Mouse (Mus musculus) CD8-positive naive resting alpha-beta T cell, adult 2 months (primary cell): ENCODE data around the gene Slc16a10.

Experiments
- DNase-seq, 2 experiments: peaks; one replicate each; pipeline ENCODE4 v3.0.0; 2022; ENCODE audit warnings: low read depth in 2 of 2, low spot score in 2 of 2

Gene Slc16a10

GRCm38 (mm10) chr10:40113517-40114085 lies 28.5 kb downstream of the Slc16a10 start:
- no peak for DNase-seq

- DNase-seq, result no peak
Measured at GRCm38 (mm10) chr10:40112256-40112655, 29.8 kb downstream of the Slc16a10 start.

GRCm38 (mm10) chr10:40109520-40109919 lies 32.5 kb downstream of the Slc16a10 start:
- no peak for DNase-seq

GRCm38 (mm10) chr10:40108992-40109391 lies 33.1 kb downstream of the Slc16a10 start:
- DNase-seq, result no peak

- DNase-seq, result no peak
Measured at GRCm38 (mm10) chr10:40107995-40108394, 34.1 kb downstream of the Slc16a10 start.

GRCm38 (mm10) chr10:40105174-40105573 lies 36.9 kb downstream of the Slc16a10 start:
- DNase-seq, result no peak

- no peak for DNase-seq
Measured at GRCm38 (mm10) chr10:40103790-40104189, 38.3 kb downstream of the Slc16a10 start.

- no peak for DNase-seq
Measured at GRCm38 (mm10) chr10:40102986-40103385, 39.1 kb downstream of the Slc16a10 start.

- DNase-seq, result no peak
Measured at GRCm38 (mm10) chr10:40102166-40102565, 39.9 kb downstream of the Slc16a10 start.

- DNase-seq, result no peak
Measured at GRCm38 (mm10) chr10:40098441-40098840, 43.6 kb downstream of the Slc16a10 start.

- no peak for DNase-seq
Measured at GRCm38 (mm10) chr10:40097519-40097918, 44.5 kb downstream of the Slc16a10 start.

- no peak for DNase-seq
Measured at GRCm38 (mm10) chr10:40094752-40095151, 47.3 kb downstream of the Slc16a10 start.

GRCm38 (mm10) chr10:40093526-40093925 lies 48.5 kb downstream of the Slc16a10 start:
- DNase-seq, result no peak

- no peak for DNase-seq
Measured at GRCm38 (mm10) chr10:40091455-40091854, 50.6 kb downstream of the Slc16a10 start.

- no peak for DNase-seq
Measured at GRCm38 (mm10) chr10:40090504-40091428, 51.3 kb downstream of the Slc16a10 start.

- DNase-seq, result no peak
Measured at GRCm38 (mm10) chr10:40084332-40085093, 57.5 kb downstream of the Slc16a10 start.

- no peak for DNase-seq
Measured at GRCm38 (mm10) chr10:40083556-40083955, 58.5 kb downstream of the Slc16a10 start.

GRCm38 (mm10) chr10:40082668-40083067 lies 59.4 kb downstream of the Slc16a10 start:
- no peak for DNase-seq

- DNase-seq, result no peak
Measured at GRCm38 (mm10) chr10:40080533-40080932, 61.5 kb downstream of the Slc16a10 start.

- no peak for DNase-seq
Measured at GRCm38 (mm10) chr10:40079256-40079655, 62.8 kb downstream of the Slc16a10 start.

- no peak for DNase-seq
Measured at GRCm38 (mm10) chr10:40077960-40078353, 64.1 kb downstream of the Slc16a10 start.
